ENCODE assay signal across 8 mouse cellular contexts in genomic region chr5:125433793-125434337, GRCm38 (mm10). TPM values are rescaled to one million over a fixed set of nuclear protein-coding genes. Genes with fewer than 3 reads are reported as not detected.
DNase-seq lines count a peak whose midpoint lies in the region; ATAC-seq and TF ChIP-seq lines count a peak whose summit lies in the region.

TSS of gene Dhx37 (minus strand) at chr5:125434121.

- peak; percentile 99 for ATAC-seq in frontal cortex, adult (ENCODE audit: low TSS enrichment)
- ATAC-seq in lung, postnatal 0 days = peak; percentile 98

- TF ChIP-seq CTCF in lung, postnatal 0 days (IDR thresholded peaks at IDR 0.05) = no peak

- peaks cover 16% of the 10 kb centered on the region for H3K4me1 ChIP-seq in hindbrain, embryonic 10.5 days (replicated peaks)
- H3K4me1 ChIP-seq in lung, postnatal 0 days (ENCODE audit: insufficient read depth, low read depth, low read length) = peaks cover 9% of the 10 kb centered on the region; the same call in 1 of the 2 replicates

- H3K9me3 ChIP-seq in hindbrain, embryonic 10.5 days = no peaks in the 10 kb centered on the region
- no peaks in the 10 kb centered on the region for H3K9me3 ChIP-seq in lung, postnatal 0 days (ENCODE audit: low read length)

- H3K4me2 ChIP-seq in lung, postnatal 0 days (replicated peaks; ENCODE audit: low read depth, low read length) = peak within 1 kb of the TSS; percentile 99

- under 1% methylated on average over 46 of the region's 46 CpGs for whole genome bisulfite sequencing in hindbrain, embryonic 10.5 days
- under 1% methylated on average over 46 of the region's 46 CpGs for WGBS in lung, postnatal 0 days

- peak within 1 kb of the TSS; percentile 78 for H3K9ac ChIP-seq in lung, postnatal 0 days (replicated peaks; ENCODE audit: low read depth)

- DNase-seq in MN1 (ENCODE audit: low spot score) = peak; percentile 97
- peak; percentile 92 for DNase-seq in cerebellum, adult 9-10 months
- peak; percentile 95 for DNase-seq in hindbrain, embryonic 10.5 days (ENCODE audit: low spot score)
- peak; percentile 95 for DNase-seq in layer of hippocampus, adult 9-11 months
- DNase-seq in lung, postnatal 0 days (ENCODE audit: low spot score) = peak; percentile 99
- peak; percentile 88 for DNase-seq in ovary, postnatal 14 days (ENCODE audit: low spot score)
- DNase-seq in thymus, postnatal 14 days = peak; percentile 94

- H3K4me3 ChIP-seq in hindbrain, embryonic 10.5 days = peak within 1 kb of the TSS; percentile 90
- H3K4me3 ChIP-seq in lung, postnatal 0 days (ENCODE audit: low read depth, low read length) = peak within 1 kb of the TSS; percentile 69

- peaks cover 30% of the 10 kb centered on the region for H3K36me3 ChIP-seq in hindbrain, embryonic 10.5 days
- H3K36me3 ChIP-seq in lung, postnatal 0 days (ENCODE audit: insufficient read depth, low read length) = no peaks in the 10 kb centered on the region; the same call in none of the 2 replicates

- H3K27ac ChIP-seq in hindbrain, embryonic 10.5 days = peak within 1 kb of the TSS; percentile 92
- peak within 1 kb of the TSS; percentile 51; the same call in 1 of the 2 replicates for H3K27ac ChIP-seq in lung, postnatal 0 days (ENCODE audit: low read length)

- TF ChIP-seq EP300 in lung, postnatal 0 days (IDR thresholded peaks at IDR 0.05) = no peak

- no peaks in the 10 kb centered on the region for H3K27me3 ChIP-seq in hindbrain, embryonic 10.5 days (ENCODE audit: insufficient read depth, poor library complexity, severe bottlenecking)
- H3K27me3 ChIP-seq in lung, postnatal 0 days (replicated peaks; ENCODE audit: insufficient read depth, low read length) = no peaks in the 10 kb centered on the region

RNA-seq across cellular contexts. Expression of gene Dhx37, which starts in this region (rescaled TPM):
- 19.2 and 21.0 TPM in 2 replicates for polyA plus RNA-seq in hindbrain, embryonic 10.5 days (2016; fragmentation: Nextera tagmentation; extraction: Ambion mirVana)
- polyA plus RNA-seq in lung, postnatal 0 days (2015; fragmentation: Nextera tagmentation; extraction: Ambion mirVana) = 4.3 and 5.9 TPM in 2 replicates

Comparison
In these comparisons a context has a peak if more than half of its experiments do, and no peak if none do; other contexts are left out.
1. Peak in every context shown above with its lines: DNase-seq, ATAC-seq, H3K4me3 ChIP-seq and H3K27ac ChIP-seq.